Mouse (Mus musculus) urinary bladder, postnatal 25 days (tissue): ENCODE results near the gene F2rl1.
A peak's percentile ranks its signal among the peaks of the same experiment; 100 is the strongest.
"Not testable (repeated sequence)": the region's sequence is repeated elsewhere in the genome, so short reads cannot be mapped to it uniquely, and the experiment has no call there.

ENCODE experiments used
- DNase-seq: peaks from one replicate; pipeline ENCODE4 v3.0.0; 2022; ENCODE audit warnings: low spot score

Gene F2rl1

GRCm38 (mm10) chr13:95533640-95534039 lies 8.6 kb upstream of the F2rl1 start:
- DNase-seq = no peak

- not testable (repeated sequence) for DNase-seq
These were observed 8.1 kb upstream of the F2rl1 start for GRCm38 (mm10) chr13:95533121-95533520.

- no peak for DNase-seq
These were observed 6.4 kb upstream of the F2rl1 start for GRCm38 (mm10) chr13:95531273-95532045.

- no peak for DNase-seq
These were observed 4.2 kb upstream of the F2rl1 start for GRCm38 (mm10) chr13:95529246-95529645.

GRCm38 (mm10) chr13:95524424-95524673 lies 678 bp downstream of the F2rl1 start:
- no peak for DNase-seq

- DNase-seq = peak; percentile 52
These were observed 1.2 kb downstream of the F2rl1 start for GRCm38 (mm10) chr13:95523659-95524423.

- DNase-seq = no peak
These were observed 2.9 kb downstream of the F2rl1 start for GRCm38 (mm10) chr13:95522176-95522575.

GRCm38 (mm10) chr13:95521029-95521428 lies 4.0 kb downstream of the F2rl1 start:
- no peak for DNase-seq

GRCm38 (mm10) chr13:95514756-95515155 lies 10.3 kb downstream of the F2rl1 start:
- no peak for DNase-seq

GRCm38 (mm10) chr13:95510054-95510453 lies 15.0 kb downstream of the F2rl1 start:
- no peak for DNase-seq

- DNase-seq = no peak
These were observed 21.6 kb downstream of the F2rl1 start for GRCm38 (mm10) chr13:95503279-95503917.

GRCm38 (mm10) chr13:95496601-95497000 lies 28.4 kb downstream of the F2rl1 start:
- no peak for DNase-seq

- no peak for DNase-seq
These were observed 30.2 kb downstream of the F2rl1 start for GRCm38 (mm10) chr13:95494812-95495211.

- DNase-seq = no peak
These were observed 31.7 kb downstream of the F2rl1 start for GRCm38 (mm10) chr13:95493296-95493695.

- DNase-seq = no peak
These were observed 33.7 kb downstream of the F2rl1 start for GRCm38 (mm10) chr13:95491327-95491726.

GRCm38 (mm10) chr13:95484664-95485063 lies 40.4 kb downstream of the F2rl1 start:
- DNase-seq = no peak

- DNase-seq = peak; percentile 78
These were observed 43.6 kb downstream of the F2rl1 start for GRCm38 (mm10) chr13:95481428-95481827.

GRCm38 (mm10) chr13:95478671-95479413 lies 46.2 kb downstream of the F2rl1 start, which contains the start of gene S100z:
S100z (minus strand) TSS chr13:95478721.
- no peak for DNase-seq

GRCm38 (mm10) chr13:95477173-95477572 lies 47.9 kb downstream of the F2rl1 start:
- DNase-seq = no peak

- no peak for DNase-seq
These were observed 49.9 kb downstream of the F2rl1 start for GRCm38 (mm10) chr13:95475124-95475523.

- no peak for DNase-seq
These were observed 50.7 kb downstream of the F2rl1 start for GRCm38 (mm10) chr13:95474294-95474693.

- no peak for DNase-seq
These were observed 54.1 kb downstream of the F2rl1 start for GRCm38 (mm10) chr13:95470970-95471369.
